ENCODE assay signal across 18 mouse cellular contexts in the genomic region with DNA sequence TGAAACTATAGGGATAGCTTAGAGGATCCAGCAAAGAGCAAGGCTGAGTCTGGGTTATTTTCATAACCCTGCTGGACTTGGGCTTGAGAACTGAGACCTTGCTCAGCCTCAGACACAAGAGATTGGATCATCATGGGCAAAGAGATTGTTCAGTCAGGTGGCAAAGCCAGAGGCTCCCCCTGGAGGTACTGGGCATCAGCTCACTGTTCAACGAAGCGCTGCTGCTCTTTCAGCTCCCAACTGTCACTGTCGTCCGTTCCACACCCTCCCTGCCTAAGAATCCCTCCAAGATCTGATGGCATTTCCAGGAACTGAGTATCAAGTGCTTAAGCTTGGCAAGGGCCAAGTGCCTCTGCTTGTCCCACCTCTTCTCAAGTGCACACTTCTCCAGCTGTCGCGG. TPM values are rescaled to one million over a fixed set of nuclear protein-coding genes. Genes with fewer than 3 reads are reported as not detected.
A peak's percentile ranks its signal among the peaks of the same experiment; 100 is the strongest.
DNase-seq lines count a peak whose midpoint lies in the region; ATAC-seq and TF ChIP-seq lines count a peak whose summit lies in the region.
"Had no signal": no experiment of that assay in that cellular context is flagged by ENCODE, and none has a peak within 500 bp of the region (broad histone marks: within the 10 kb centered on the region; RNA-seq: fewer than 3 reads in every experiment).

No protein-coding gene starts in this region.

- 29% methylated on average over 6 of the region's 6 CpGs for WGBS in heart, embryonic 13.5 days
- 19% methylated on average over 6 of the region's 6 CpGs for WGBS in heart, embryonic 10.5 days
- 80% methylated on average over 6 of the region's 6 CpGs for WGBS in liver, adult 2 months
- 49% methylated on average over 6 of the region's 6 CpGs for WGBS in kidney, postnatal 0 days

- DNase-seq in heart, embryonic 10.5 days (ENCODE audit: low spot score) = no peak
- DNase-seq in liver, adult 2 months (ENCODE audit: extremely low read depth, low read depth, low spot score) = no peak
- DNase-seq in liver (no peak), ES-CJ7 (ENCODE audit: low read depth, low spot score) (peak; percentile 19)
- DNase-seq in kidney, postnatal 0 days (ENCODE audit: low spot score) = peak; percentile 48
- no peak for DNase-seq in T-cell, adult 2 months (ENCODE audit: low spot score)
- no peak for DNase-seq in frontal cortex, postnatal 14 days (ENCODE audit: low spot score in 2 of 2)
- DNase-seq: cerebellum, postnatal 36 days; spleen, adult 18-20 months; thymus, adult 18-20 months had no signal

- peaks cover 14% of the 10 kb centered on the region; the same call in 1 of the 2 replicates for H3K27me3 ChIP-seq in heart, embryonic 13.5 days (replicated peaks)
- 0 out of 2 replicates have a peak, but pooled peaks cover 10% of the 10 kb centered on the region for H3K27me3 ChIP-seq in heart, embryonic 10.5 days (ENCODE audit: insufficient read depth, poor library complexity, severe bottlenecking)
- no peaks in the 10 kb centered on the region for H3K27me3 ChIP-seq in liver, adult 2 months (ENCODE audit: control insufficient read depth, insufficient read depth, low read length)
- H3K27me3 ChIP-seq in kidney, postnatal 0 days (ENCODE audit: insufficient read depth, low read length) = no peaks in the 10 kb centered on the region
- H3K27me3 ChIP-seq: embryonic facial prominence, embryonic 15.5 days; lung, embryonic 15.5 days had no signal

- H3K27ac ChIP-seq in heart, embryonic 13.5 days (replicated peaks) = no peak overlapping the region
- no peak overlapping the region for H3K27ac ChIP-seq in heart, embryonic 10.5 days
- no peak overlapping the region for H3K27ac ChIP-seq in liver, adult 2 months (replicated peaks; ENCODE audit: insufficient read depth, low read depth, low read length)
- H3K27ac ChIP-seq in kidney, postnatal 0 days = no peak overlapping the region
- H3K27ac ChIP-seq: embryonic facial prominence, embryonic 15.5 days; lung, embryonic 15.5 days had no signal

- 0 out of 2 replicates have a peak overlapping the region, but pooled peaks have one; percentile 6 for H3K9ac ChIP-seq in heart, embryonic 13.5 days
- no peak overlapping the region for H3K9ac ChIP-seq in liver, adult 2 months (ENCODE audit: low read depth, low read length)
- H3K9ac ChIP-seq in kidney, postnatal 0 days (ENCODE audit: low read depth, low read length) = no peak overlapping the region
- H3K9ac ChIP-seq: embryonic facial prominence, embryonic 15.5 days; lung, embryonic 15.5 days had no signal

- no peak for TF ChIP-seq POLR2A in liver, adult 2 months (IDR thresholded peaks at IDR 0.05; ENCODE audit: extremely low read depth, insufficient read depth, low read length)

- H3K4me2 ChIP-seq in heart, embryonic 13.5 days = 0 out of 2 replicates have a peak overlapping the region, but pooled peaks have one; percentile 19
- H3K4me2 ChIP-seq in kidney, postnatal 0 days (ENCODE audit: low read length) = no peak overlapping the region
- H3K4me2 ChIP-seq: embryonic facial prominence, embryonic 15.5 days; lung, embryonic 15.5 days had no signal

- H3K36me3 ChIP-seq in heart, embryonic 13.5 days = no peaks in the 10 kb centered on the region
- H3K36me3 ChIP-seq in heart, embryonic 10.5 days = no peaks in the 10 kb centered on the region
- H3K36me3 ChIP-seq in liver, adult 2 months (ENCODE audit: control insufficient read depth, insufficient read depth, low read length) = no peaks in the 10 kb centered on the region
- H3K36me3 ChIP-seq in kidney, postnatal 0 days (ENCODE audit: insufficient read depth, low read length) = no peaks in the 10 kb centered on the region
- H3K36me3 ChIP-seq: embryonic facial prominence, embryonic 15.5 days; lung, embryonic 15.5 days had no signal

- H3K79me2 ChIP-seq in liver, adult 2 months (ENCODE audit: control insufficient read depth, insufficient read depth, low read length) = no peaks in the 10 kb centered on the region

- no peaks in the 10 kb centered on the region for H3K9me3 ChIP-seq in heart, embryonic 13.5 days
- H3K9me3 ChIP-seq in heart, embryonic 10.5 days = no peaks in the 10 kb centered on the region
- H3K9me3 ChIP-seq in kidney, postnatal 0 days (replicated peaks; ENCODE audit: low read length) = no peaks in the 10 kb centered on the region
- H3K9me3 ChIP-seq: embryonic facial prominence, embryonic 15.5 days; lung, embryonic 15.5 days had no signal

- peaks cover 11% of the 10 kb centered on the region for H3K4me1 ChIP-seq in heart, embryonic 13.5 days
- peaks cover 8% of the 10 kb centered on the region for H3K4me1 ChIP-seq in heart, embryonic 10.5 days
- peaks cover 11% of the 10 kb centered on the region for H3K4me1 ChIP-seq in liver, adult 2 months (ENCODE audit: control insufficient read depth, insufficient read depth, low read length)
- no peaks in the 10 kb centered on the region for H3K4me1 ChIP-seq in kidney, postnatal 0 days (replicated peaks; ENCODE audit: insufficient read depth, low read length)
- H3K4me1 ChIP-seq: embryonic facial prominence, embryonic 15.5 days had no signal

- TF ChIP-seq CTCF in liver, adult 2 months (IDR thresholded peaks at IDR 0.05; ENCODE audit: low read depth, low read length) = peak; percentile 22; the same call in 1 of the 2 replicates
- peak; percentile 51; the same call in 1 of the 2 replicates for TF ChIP-seq CTCF in kidney, postnatal 0 days (IDR thresholded peaks at IDR 0.05; ENCODE audit: low read depth)

- no peak for ATAC-seq in heart, embryonic 13.5 days (ENCODE audit: extremely low read depth, insufficient number of reproducible peaks, low FRiP score, low TSS enrichment)
- ATAC-seq in kidney, postnatal 0 days (replicated peaks; ENCODE audit: low FRiP score, low read depth) = no peak
- ATAC-seq: forebrain, embryonic 14.5 days had no signal

- no peak overlapping the region for H3K4me3 ChIP-seq in heart, embryonic 13.5 days
- H3K4me3 ChIP-seq in heart, embryonic 10.5 days = no peak overlapping the region
- H3K4me3 ChIP-seq in liver, adult 2 months (ENCODE audit: insufficient read depth, low read depth, low read length) = no peak overlapping the region
- no peak overlapping the region for H3K4me3 ChIP-seq in kidney, postnatal 0 days (replicated peaks; ENCODE audit: low read depth, low read length)
- H3K4me3 ChIP-seq: embryonic facial prominence, embryonic 15.5 days; lung, embryonic 15.5 days had no signal

RNA-seq across cellular contexts. Expression of a gene that starts 7.2 kb away (rescaled TPM):
- not detected in 2 replicates for polyA plus RNA-seq in heart, embryonic 13.5 days (2015; fragmentation: Nextera tagmentation; extraction: Ambion mirVana)
- 0.10 and 0.14 TPM in 2 replicates for polyA plus RNA-seq in heart, embryonic 10.5 days (2016; fragmentation: Nextera tagmentation; extraction: Ambion mirVana)
- not detected in 2 replicates for total RNA-seq in liver, adult 2 months (2014; rRNA removed)
- polyA plus RNA-seq in liver, adult 2 months (2012; rRNA removed) = not detected in 2 replicates
- polyA plus RNA-seq in kidney, postnatal 0 days (2015; fragmentation: Nextera tagmentation; extraction: Ambion mirVana) = 0.13 TPM in 1 of 2 replicates, not detected in the other
- total RNA-seq: heart, adult 18-20 months; left cerebral cortex, postnatal 10 days; neutrophil, adult 5-6 weeks had no signal
- polyA plus RNA-seq: forebrain, embryonic 14.5 days; hindbrain, embryonic 11.5 days; lung, embryonic 15.5 days had no signal

RNA-seq across cellular contexts. Expression of a gene that starts 20.3 kb away (rescaled TPM):
- polyA plus RNA-seq in heart, embryonic 13.5 days (2015; fragmentation: Nextera tagmentation; extraction: Ambion mirVana) = not detected in 2 replicates
- polyA plus RNA-seq in heart, embryonic 10.5 days (2016; fragmentation: Nextera tagmentation; extraction: Ambion mirVana) = not detected in 2 replicates
- total RNA-seq in liver, adult 2 months (2014; rRNA removed) = not detected in 2 replicates
- polyA plus RNA-seq in liver, adult 2 months (2012; rRNA removed) = not detected in 2 replicates
- polyA plus RNA-seq in kidney, postnatal 0 days (2015; fragmentation: Nextera tagmentation; extraction: Ambion mirVana) = 0.05 TPM in 1 of 2 replicates, not detected in the other
- total RNA-seq: heart, adult 18-20 months; left cerebral cortex, postnatal 10 days; neutrophil, adult 5-6 weeks had no signal
- polyA plus RNA-seq: embryonic facial prominence, embryonic 15.5 days; forebrain, embryonic 14.5 days; hindbrain, embryonic 11.5 days; lung, embryonic 15.5 days had no signal

RNA-seq across cellular contexts. Expression of a gene that starts 21.3 kb away (rescaled TPM):
- polyA plus RNA-seq in heart, embryonic 13.5 days (2015; fragmentation: Nextera tagmentation; extraction: Ambion mirVana) = not detected in 2 replicates
- polyA plus RNA-seq in heart, embryonic 10.5 days (2016; fragmentation: Nextera tagmentation; extraction: Ambion mirVana) = 0.08 TPM in 1 of 2 replicates, not detected in the other
- total RNA-seq in liver, adult 2 months (2014; rRNA removed) = not detected in 2 replicates
- polyA plus RNA-seq in liver, adult 2 months (2012; rRNA removed) = not detected in 2 replicates
- not detected in 2 replicates for polyA plus RNA-seq in kidney, postnatal 0 days (2015; fragmentation: Nextera tagmentation; extraction: Ambion mirVana)
- total RNA-seq: left cerebral cortex, postnatal 10 days; neutrophil, adult 5-6 weeks had no signal
- polyA plus RNA-seq: forebrain, embryonic 14.5 days; lung, embryonic 15.5 days had no signal

RNA-seq across cellular contexts. Expression of a gene that starts 57.7 kb away (rescaled TPM):
- 0.11 TPM in 1 of 2 replicates, not detected in the other for polyA plus RNA-seq in heart, embryonic 13.5 days (2015; fragmentation: Nextera tagmentation; extraction: Ambion mirVana)
- not detected in 2 replicates for polyA plus RNA-seq in heart, embryonic 10.5 days (2016; fragmentation: Nextera tagmentation; extraction: Ambion mirVana)
- 0.55 and 0.67 TPM in 2 replicates for total RNA-seq in liver, adult 2 months (2014; rRNA removed)
- polyA plus RNA-seq in liver, adult 2 months (2012; rRNA removed) = 0.76 and 0.81 TPM in 2 replicates
- 0.63 and 0.73 TPM in 2 replicates for polyA plus RNA-seq in kidney, postnatal 0 days (2015; fragmentation: Nextera tagmentation; extraction: Ambion mirVana)
- total RNA-seq: left cerebral cortex, postnatal 10 days; neutrophil, adult 5-6 weeks had no signal
- polyA plus RNA-seq: forebrain, embryonic 14.5 days; hindbrain, embryonic 11.5 days had no signal

Comparison
In these comparisons a context has a peak if more than half of its experiments do, and no peak if none do; other contexts are left out.
1. DNase-seq: peak in ES-CJ7 (single experiment) and kidney, postnatal 0 days (single experiment); none in heart, embryonic 10.5 days (single experiment), liver, adult 2 months (single experiment), liver (single experiment), T-cell, adult 2 months (single experiment) and frontal cortex, postnatal 14 days (0 of 2).